ENCODE assay signal across 24 mouse cellular contexts in the genomic region with DNA sequence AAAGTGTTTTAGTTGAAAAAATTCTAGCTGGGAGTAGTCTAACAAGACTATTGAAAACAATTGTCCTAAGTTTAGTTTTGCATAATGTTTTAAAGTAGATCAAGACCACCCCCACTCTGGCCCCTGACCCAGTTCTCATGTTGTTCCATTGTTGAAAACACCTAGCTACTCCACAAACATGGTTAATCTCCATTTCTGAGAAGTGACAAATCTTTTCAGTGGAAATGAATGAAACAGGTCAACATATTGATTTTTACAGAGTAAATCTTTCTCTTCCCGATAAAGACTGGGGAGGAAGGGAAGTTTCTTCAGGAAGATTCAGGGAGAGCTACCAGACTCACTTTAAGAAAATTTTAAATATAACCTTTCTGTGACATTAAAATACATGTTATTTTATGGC.
DNase-seq lines count a peak whose midpoint lies in the region; ATAC-seq and TF ChIP-seq lines count a peak whose summit lies in the region.
"Had no signal": no experiment of that assay in that cellular context is flagged by ENCODE, and none has a peak within 500 bp of the region (broad histone marks: within the 10 kb centered on the region; RNA-seq: fewer than 3 reads in every experiment).

No protein-coding gene starts in this region.

- H3ac ChIP-seq in myocyte (ENCODE audit: control insufficient read depth, insufficient read length): no peak overlapping the region

- H3K27ac ChIP-seq in liver, adult 2 months (replicated peaks; ENCODE audit: insufficient read depth, low read depth, low read length): no peak overlapping the region
- H3K27ac ChIP-seq in liver, embryonic 11.5 days (ENCODE audit: low read depth, low read length): no peak overlapping the region
- H3K27ac ChIP-seq: embryonic facial prominence, embryonic 10.5 days; embryonic facial prominence, embryonic 12.5 days; forebrain, embryonic 10.5 days; forebrain, embryonic 12.5 days had no signal

- H3K9ac ChIP-seq in liver, adult 2 months (ENCODE audit: low read depth, low read length): no peak overlapping the region
- no peak overlapping the region for H3K9ac ChIP-seq in liver, embryonic 11.5 days (ENCODE audit: low read depth, low read length)
- H3K9ac ChIP-seq: embryonic facial prominence, embryonic 12.5 days; forebrain, embryonic 12.5 days had no signal

- no peak for TF ChIP-seq CTCF in liver, adult 2 months (IDR thresholded peaks at IDR 0.05; ENCODE audit: low read depth, low read length)

- DNase-seq in liver, adult 2 months (ENCODE audit: extremely low read depth, low read depth, low spot score): peak; percentile 64
- no peak for DNase-seq in liver, embryonic 11.5 days (ENCODE audit: low spot score)
- peak; percentile 5 for DNase-seq in retina, postnatal 1 day
- DNase-seq in retina, embryonic 14.5 days (ENCODE audit: low spot score): no peak
- DNase-seq: adrenal gland, adult 8-10 months; cerebellum, adult 11-12 months; cerebellum, adult 2 months; cerebellum, adult 9-10 months; cerebellum, postnatal 10 days; cerebellum, postnatal 25 days had no signal

- no peaks in the 10 kb centered on the region for H3K27me3 ChIP-seq in liver, adult 2 months (ENCODE audit: control insufficient read depth, insufficient read depth, low read length)
- H3K27me3 ChIP-seq in liver, embryonic 11.5 days (replicated peaks; ENCODE audit: control insufficient read depth, insufficient read depth, low read length): no peaks in the 10 kb centered on the region
- H3K27me3 ChIP-seq in myocyte (ENCODE audit: control insufficient read depth, insufficient read depth, insufficient read length): no peaks in the 10 kb centered on the region
- H3K27me3 ChIP-seq: CH12.LX; embryonic facial prominence, embryonic 12.5 days; forebrain, embryonic 12.5 days; Patski had no signal

- ATAC-seq in liver, embryonic 11.5 days (replicated peaks; ENCODE audit: low FRiP score): no peak
- no peak for ATAC-seq in granulocyte monocyte progenitor cell, adult 5-6 weeks (replicated peaks; ENCODE audit: poor library complexity, severe bottlenecking)
- ATAC-seq: activated CD4-positive, CD25-positive, alpha-beta regulatory T cell, adult 4 months; CD4-positive, CD25-positive, alpha-beta regulatory T cell, adult 4 months; forebrain, embryonic 14.5 days; forebrain, embryonic 16.5 days; Patski had no signal

- no peak overlapping the region for H3K4me2 ChIP-seq in liver, embryonic 11.5 days
- peak overlapping the region; percentile 60 for H3K4me2 ChIP-seq in myocyte (ENCODE audit: low read depth)
- H3K4me2 ChIP-seq: embryonic facial prominence, embryonic 12.5 days; forebrain, embryonic 12.5 days had no signal

- peaks cover 2% of the 10 kb centered on the region; the same call in 1 of the 2 replicates for H3K4me1 ChIP-seq in liver, adult 2 months (ENCODE audit: control insufficient read depth, insufficient read depth, low read length)
- H3K4me1 ChIP-seq in liver, embryonic 11.5 days (replicated peaks; ENCODE audit: control insufficient read depth, insufficient read depth, low read length): no peaks in the 10 kb centered on the region; the same call in 1 of the 2 replicates
- H3K4me1 ChIP-seq: embryonic facial prominence, embryonic 10.5 days; forebrain, embryonic 10.5 days; forebrain, embryonic 12.5 days had no signal

- WGBS in liver, adult 2 months: 25% methylated on average over 1 of the region's 1 CpGs
- WGBS in liver, embryonic 11.5 days: 58% methylated on average over 1 of the region's 1 CpGs

- H3K79me2 ChIP-seq in liver, adult 2 months (ENCODE audit: control insufficient read depth, insufficient read depth, low read length): no peaks in the 10 kb centered on the region
- no peaks in the 10 kb centered on the region for H3K79me2 ChIP-seq in myocyte (ENCODE audit: control insufficient read depth, insufficient read depth)

- H3K36me3 ChIP-seq in liver, adult 2 months (ENCODE audit: control insufficient read depth, insufficient read depth, low read length): no peaks in the 10 kb centered on the region
- no peaks in the 10 kb centered on the region for H3K36me3 ChIP-seq in liver, embryonic 11.5 days (ENCODE audit: control insufficient read depth, insufficient read depth, low read length)
- H3K36me3 ChIP-seq in myocyte (ENCODE audit: control insufficient read depth, insufficient read depth): no peaks in the 10 kb centered on the region
- H3K36me3 ChIP-seq: embryonic facial prominence, embryonic 10.5 days; embryonic facial prominence, embryonic 12.5 days; forebrain, embryonic 10.5 days; forebrain, embryonic 12.5 days; G1E had no signal

- no peak overlapping the region for H3K4me3 ChIP-seq in liver, adult 2 months (ENCODE audit: insufficient read depth, low read depth, low read length)
- no peak overlapping the region for H3K4me3 ChIP-seq in liver, embryonic 11.5 days (ENCODE audit: low read depth, low read length)
- no peak overlapping the region for H3K4me3 ChIP-seq in myocyte
- H3K4me3 ChIP-seq: embryonic facial prominence, embryonic 10.5 days; embryonic facial prominence, embryonic 12.5 days; erythroblast, embryonic 14.5 days; forebrain, embryonic 10.5 days; forebrain, embryonic 12.5 days had no signal

- TF ChIP-seq POLR2A in liver, adult 2 months (IDR thresholded peaks at IDR 0.05; ENCODE audit: extremely low read depth, insufficient read depth, low read length): no peak
- TF ChIP-seq POLR2A in myocyte (IDR thresholded peaks at IDR 0.05; ENCODE audit: insufficient read length, low read depth): no peak

- H3K9me3 ChIP-seq in liver, embryonic 11.5 days (ENCODE audit: control insufficient read depth, low read length): no peaks in the 10 kb centered on the region
- H3K9me3 ChIP-seq: embryonic facial prominence, embryonic 10.5 days; embryonic facial prominence, embryonic 12.5 days; forebrain, embryonic 10.5 days; forebrain, embryonic 12.5 days; G1E had no signal

TF ChIP-seq in myocyte, 11 proteins besides CTCF, POLR2A, EP300 and RAD21:
- TF ChIP-seq MYOD1 (IDR thresholded peaks at IDR 0.05; ENCODE audit: control insufficient read depth in 1 of 3, insufficient read length in 2 of 3, low read depth in 2 of 3) (no peak), CEBPB (IDR thresholded peaks at IDR 0.05; ENCODE audit: insufficient read depth, poor library complexity, severe bottlenecking) (no peak), REST (IDR thresholded peaks at IDR 0.05; ENCODE audit: insufficient read depth, insufficient read length) (no peak), E2F4 (IDR thresholded peaks at IDR 0.05; ENCODE audit: insufficient read depth) (no peak), USF1 (IDR thresholded peaks at IDR 0.05; ENCODE audit: low read depth) (no peak), MAX (IDR thresholded peaks at IDR 0.05; ENCODE audit: low read depth) (no peak), POLR2AphosphoS2 (IDR thresholded peaks at IDR 0.05; ENCODE audit: insufficient read length, low read depth) (no peak), MYOG (IDR thresholded peaks at IDR 0.05; ENCODE audit: control insufficient read depth in 1 of 3, insufficient read depth in 1 of 3, insufficient read length in 2 of 3, low read depth in 2 of 3) (no peak), TCF12 (IDR thresholded peaks at IDR 0.05; ENCODE audit: insufficient read depth, poor library complexity, severe bottlenecking) (no peak), TCF3 (IDR thresholded peaks at IDR 0.05; ENCODE audit: insufficient read length, low read depth) (no peak)

Comparison
In these comparisons a context has a peak if more than half of its experiments do, and no peak if none do; other contexts are left out.
1. DNase-seq: peak in liver, adult 2 months (single experiment) and retina, postnatal 1 day (single experiment); none in liver, embryonic 11.5 days (single experiment) and retina, embryonic 14.5 days (single experiment).